Mouse (Mus musculus): ENCODE data around the gene Gkap1.

- TF ChIP-seq CTCF (IDR thresholded peaks at IDR 0.05; ENCODE audit: low read depth, low read length) (no peak), POLR2A (IDR thresholded peaks at IDR 0.05; ENCODE audit: extremely low read depth, insufficient read depth, low read length) (no peak)
These were observed 8.0 kb upstream of the Gkap1 start for GRCm38 (mm10) chr13:58283466-58283865.
